Mouse (Mus musculus): ENCODE data around the gene Tmem123. TPM values are rescaled to one million over a fixed set of nuclear protein-coding genes. Genes with fewer than 3 reads are reported as not detected.

Gene Tmem123
- total and polyA plus RNA-seq, 3 experiments: 43.5 to 88.8 TPM; not detected in 1

DNA sequence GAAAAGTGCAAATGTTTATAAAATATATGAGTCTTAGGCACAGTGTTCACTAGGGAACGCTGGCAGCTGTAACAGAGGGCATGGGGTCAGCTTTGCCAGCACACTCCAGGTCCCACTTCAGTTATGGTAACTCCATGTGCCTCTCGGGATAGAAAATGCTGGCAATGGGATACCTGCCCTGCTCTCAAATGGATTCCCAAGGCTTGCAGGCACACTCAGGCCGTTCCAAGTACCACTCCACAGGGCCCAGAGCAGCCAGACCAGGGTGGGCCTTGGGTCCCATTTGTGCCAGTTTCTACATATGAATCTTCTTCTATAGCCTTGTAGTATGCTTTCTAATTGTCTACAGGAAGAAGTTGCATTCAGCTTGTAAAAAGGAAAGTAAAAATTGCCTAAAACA is 21.6 kb downstream of the Tmem123 start:
- no peaks in the 10 kb centered on the region for H3K27me3 ChIP-seq (ENCODE audit: control insufficient read depth in 1 of 2, insufficient read depth in 2 of 2, low read length in 2 of 2)
- no peak for TF ChIP-seq RCOR1 (IDR thresholded peaks at IDR 0.05; ENCODE audit: low read depth, low read length)
- TF ChIP-seq ZNF384 (IDR thresholded peaks at IDR 0.05; ENCODE audit: low read depth, low read length): no peak
- TF ChIP-seq CTCF (IDR thresholded peaks at IDR 0.05 in 2 of 3, conservative IDR thresholded peaks at IDR 0.05 in 1 of 3; ENCODE audit: control insufficient read depth in 1 of 3, insufficient read depth in 1 of 3, low read depth in 2 of 3, low read length in 3 of 3, poor library complexity in 1 of 3, severe bottlenecking in 1 of 3): no peak
- TF ChIP-seq ETS1 (IDR thresholded peaks at IDR 0.05; ENCODE audit: low read depth, low read length): no peak
- TF ChIP-seq POLR2A (IDR thresholded peaks at IDR 0.05; ENCODE audit: control insufficient read depth in 1 of 2, insufficient read depth in 1 of 2, low read depth in 1 of 2, low read length in 2 of 2, poor library complexity in 1 of 2): no peak
- no peak for DNase-seq (ENCODE audit: low read depth, low spot score)
- peaks cover 20 to 28% of the 10 kb centered on the region in 2 experiments for H3K4me1 ChIP-seq (ENCODE audit: control insufficient read depth in 1 of 2, insufficient read depth in 2 of 2, low read length in 2 of 2)
- H3K9me3 ChIP-seq (replicated peaks; ENCODE audit: insufficient read depth, low read length): no peaks in the 10 kb centered on the region
- no peaks in the 10 kb centered on the region for H3K79me2 ChIP-seq (ENCODE audit: control insufficient read depth, insufficient read depth, low read length, poor library complexity)
- H3K9ac ChIP-seq (ENCODE audit: control insufficient read depth, low read depth, low read length, poor library complexity, severe bottlenecking): no peak overlapping the region
- H3K4me3 ChIP-seq (ENCODE audit: control insufficient read depth in 1 of 2, insufficient read depth in 1 of 2, low read depth in 2 of 2, low read length in 2 of 2): no peak overlapping the region
- H3K36me3 ChIP-seq (ENCODE audit: control insufficient read depth in 1 of 2, insufficient read depth in 2 of 2, low read length in 2 of 2): peaks cover 14 to 40% of the 10 kb centered on the region in 2 experiments
- H3K27ac ChIP-seq (ENCODE audit: control insufficient read depth, low read depth, low read length): no peak overlapping the region

DNA sequence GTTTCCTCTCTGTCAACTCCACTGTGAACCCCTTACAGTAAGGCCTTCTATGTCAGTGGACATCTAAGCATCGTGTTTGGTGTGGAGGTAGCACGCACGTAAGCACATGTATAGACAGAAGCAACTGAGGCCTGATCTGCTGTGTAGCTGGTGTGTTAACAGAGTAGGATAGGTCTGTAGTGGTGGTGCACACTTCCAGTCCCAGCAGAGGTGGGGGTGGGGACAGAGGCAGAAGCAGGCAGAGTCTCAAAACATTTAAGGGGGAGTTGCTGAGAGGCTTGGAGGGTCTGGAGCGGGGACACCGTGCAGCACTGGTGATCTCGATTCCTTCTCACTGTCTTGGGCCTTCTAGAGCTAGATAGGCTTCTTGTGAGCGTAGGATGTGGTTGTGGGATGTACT is 22.2 kb downstream of the Tmem123 start:
- Histone ChIP-seq H3K27ac (ENCODE audit: control insufficient read depth, low read depth, low read length) (no peak overlapping the region), H3K9me3 (replicated peaks; ENCODE audit: insufficient read depth, low read length) (no peaks in the 10 kb centered on the region), H3K27me3 (ENCODE audit: control insufficient read depth in 1 of 2, insufficient read depth in 2 of 2, low read length in 2 of 2) (no peaks in the 10 kb centered on the region), H3K4me1 (ENCODE audit: control insufficient read depth in 1 of 2, insufficient read depth in 2 of 2, low read length in 2 of 2) (peaks cover 20 to 28% of the 10 kb centered on the region in 2 experiments), H3K9ac (ENCODE audit: control insufficient read depth, low read depth, low read length, poor library complexity, severe bottlenecking) (no peak overlapping the region), H3K79me2 (ENCODE audit: control insufficient read depth, insufficient read depth, low read length, poor library complexity) (no peaks in the 10 kb centered on the region), H3K4me3 (ENCODE audit: control insufficient read depth in 1 of 2, insufficient read depth in 1 of 2, low read depth in 2 of 2, low read length in 2 of 2) (no peak overlapping the region), H3K36me3 (ENCODE audit: control insufficient read depth in 1 of 2, insufficient read depth in 2 of 2, low read length in 2 of 2) (peaks cover 12 to 40% of the 10 kb centered on the region in 2 experiments)
- no peak for DNase-seq (ENCODE audit: low read depth, low spot score)
- no peak for TF ChIP-seq SMC3 (IDR thresholded peaks at IDR 0.05; ENCODE audit: low read depth, low read length)
- TF ChIP-seq ZKSCAN1 (IDR thresholded peaks at IDR 0.05; ENCODE audit: low read depth, low read length): no peak
- no peak for TF ChIP-seq MYB (IDR thresholded peaks at IDR 0.05; ENCODE audit: low read depth, low read length)
- TF ChIP-seq CHD2 (IDR thresholded peaks at IDR 0.05; ENCODE audit: low read length): no peak
- no peak for TF ChIP-seq RAD21 (IDR thresholded peaks at IDR 0.05; ENCODE audit: low read depth, low read length)

DNA sequence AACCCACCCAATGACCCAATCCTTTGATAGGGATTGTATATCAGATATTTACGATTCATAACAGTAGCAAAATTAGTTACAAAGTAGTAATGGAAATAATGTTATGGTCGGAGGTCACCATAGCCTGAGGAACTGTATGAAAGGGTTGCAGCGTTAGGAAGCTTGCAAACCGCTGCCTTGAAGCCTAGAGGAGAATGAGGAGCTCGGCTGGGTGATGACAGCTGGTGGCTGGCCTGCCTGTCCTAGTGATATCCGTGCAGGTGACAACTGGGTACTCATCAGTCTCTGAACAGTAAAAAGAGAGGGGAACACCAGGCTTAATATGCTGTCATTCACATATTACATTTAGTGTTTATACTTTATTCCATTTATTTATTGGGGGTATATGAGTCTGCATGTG is 24.6 kb downstream of the Tmem123 start:
- no peaks in the 10 kb centered on the region for H3K27me3 ChIP-seq (ENCODE audit: control insufficient read depth in 1 of 2, insufficient read depth in 2 of 2, low read length in 2 of 2)
- peaks cover 25 to 32% of the 10 kb centered on the region in 2 experiments for H3K4me1 ChIP-seq (ENCODE audit: control insufficient read depth in 1 of 2, insufficient read depth in 2 of 2, low read length in 2 of 2)
- TF ChIP-seq NELFE (IDR thresholded peaks at IDR 0.05; ENCODE audit: low read depth, low read length) (no peak), E2F4 (IDR thresholded peaks at IDR 0.05; ENCODE audit: borderline replicate concordance, low read depth, low read length) (no peak), GATA1 (IDR thresholded peaks at IDR 0.05; ENCODE audit: low read depth, low read length) (no peak), TBP (IDR thresholded peaks at IDR 0.05; ENCODE audit: low read depth, low read length) (no peak), UBTF (IDR thresholded peaks at IDR 0.05; ENCODE audit: borderline replicate concordance, insufficient read depth, low read depth, low read length) (no peak), POLR2A (IDR thresholded peaks at IDR 0.05; ENCODE audit: control insufficient read depth in 1 of 2, insufficient read depth in 1 of 2, low read depth in 1 of 2, low read length in 2 of 2, poor library complexity in 1 of 2) (no peak), CTCF (IDR thresholded peaks at IDR 0.05 in 2 of 3, conservative IDR thresholded peaks at IDR 0.05 in 1 of 3; ENCODE audit: control insufficient read depth in 1 of 3, insufficient read depth in 1 of 3, low read depth in 2 of 3, low read length in 3 of 3, poor library complexity in 1 of 3, severe bottlenecking in 1 of 3) (no peak), MEF2A (IDR thresholded peaks at IDR 0.05; ENCODE audit: extremely low read depth, insufficient replicate concordance, low read depth, low read length, poor library complexity, severe bottlenecking) (no peak), MAX (IDR thresholded peaks at IDR 0.05; ENCODE audit: low read length) (no peak), MXI1 (IDR thresholded peaks at IDR 0.05; ENCODE audit: low read depth, low read length) (no peak)
- H3K9me3 ChIP-seq (replicated peaks; ENCODE audit: insufficient read depth, low read length): no peaks in the 10 kb centered on the region
- no peak overlapping the region for H3K27ac ChIP-seq (ENCODE audit: control insufficient read depth, low read depth, low read length)
- no peak overlapping the region for H3K9ac ChIP-seq (ENCODE audit: control insufficient read depth, low read depth, low read length, poor library complexity, severe bottlenecking)
- no peaks in the 10 kb centered on the region for H3K79me2 ChIP-seq (ENCODE audit: control insufficient read depth, insufficient read depth, low read length, poor library complexity)
- H3K36me3 ChIP-seq (ENCODE audit: control insufficient read depth in 1 of 2, insufficient read depth in 2 of 2, low read length in 2 of 2): peaks cover 21 to 42% of the 10 kb centered on the region in 2 experiments
- no peak overlapping the region for H3K4me3 ChIP-seq (ENCODE audit: control insufficient read depth in 1 of 2, insufficient read depth in 1 of 2, low read depth in 2 of 2, low read length in 2 of 2)
- no peak for DNase-seq (ENCODE audit: low read depth, low spot score)
